Mouse (Mus musculus) ES-Bruce4 (cell line): ENCODE data around the gene Rbfox3.

Experiments
- CTCF ChIP-seq: IDR thresholded peaks from one replicate; pipeline ENCODE4 v1.8.1; 2011; ENCODE audit warnings: low read depth, low read length
- EP300 ChIP-seq: IDR thresholded peaks from 2 replicates; pipeline ENCODE4 v1.6.1; 2011; ENCODE audit warnings: low read depth, low read length; ENCODE audit not compliant: insufficient read depth
- POLR2A ChIP-seq: IDR thresholded peaks from one replicate; pipeline ENCODE4 v1.8.1; 2011; ENCODE audit warnings: low read length; ENCODE audit not compliant: insufficient read depth

DNA sequence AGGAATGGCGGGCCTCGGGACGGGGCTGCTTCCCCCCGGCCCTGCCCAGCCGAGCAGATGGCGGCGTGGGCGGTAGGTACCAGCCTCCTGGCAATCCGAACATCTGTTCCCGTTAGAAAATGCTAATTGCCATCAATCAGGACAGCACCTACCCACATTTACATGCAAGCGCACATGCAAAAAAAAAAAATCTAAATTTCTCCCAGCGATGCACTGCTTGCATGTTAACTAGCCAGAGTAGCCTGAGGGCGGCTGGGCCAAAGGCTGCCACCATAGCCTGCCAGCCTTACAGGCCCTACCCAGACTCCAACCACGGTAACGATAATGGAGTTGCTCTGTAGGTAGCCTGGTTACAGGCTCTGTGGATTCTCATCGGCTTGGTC is 117.8 kb downstream of the Rbfox3 start:
- TF ChIP-seq POLR2A: no peak
- no peak for TF ChIP-seq CTCF
- no peak for TF ChIP-seq EP300
